In the genomic region with DNA sequence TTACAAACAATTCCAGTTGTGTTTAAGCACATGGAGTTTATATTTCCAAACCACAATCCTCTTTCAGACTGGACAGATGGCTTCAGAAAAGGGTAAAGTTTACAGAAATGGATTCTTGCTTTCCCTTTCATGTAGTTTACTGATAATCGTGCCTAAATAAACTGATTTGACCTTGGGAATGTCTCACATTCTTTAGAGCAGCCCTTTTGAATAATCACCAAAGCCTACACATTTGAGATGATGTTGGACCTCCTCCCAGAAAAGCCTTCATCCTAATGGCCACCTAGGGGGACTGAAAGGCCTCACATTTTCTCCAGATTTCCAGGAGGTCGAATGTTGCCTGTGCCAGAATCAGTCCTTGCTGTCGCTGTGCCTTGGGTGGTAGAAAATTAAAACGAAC, we compare ENCODE assay signal across 25 mouse cellular contexts.
A peak's percentile ranks its signal among the peaks of the same experiment; 100 is the strongest.
DNase-seq lines count a peak whose midpoint lies in the region; ATAC-seq and TF ChIP-seq lines count a peak whose summit lies in the region.
"Had no signal": no experiment of that assay in that cellular context is flagged by ENCODE, and none has a peak within 500 bp of the region (broad histone marks: within the 10 kb centered on the region; RNA-seq: fewer than 3 reads in every experiment).

No protein-coding gene starts in this region.

- ATAC-seq in embryonic facial prominence, embryonic 14.5 days (ENCODE audit: low read depth), result no peak
- ATAC-seq in kidney, postnatal 0 days (replicated peaks; ENCODE audit: low FRiP score, low read depth), result no peak
- ATAC-seq in kidney, embryonic 16.5 days (ENCODE audit: low FRiP score, low TSS enrichment), result no peak
- ATAC-seq in lung, embryonic 16.5 days (ENCODE audit: low read depth), result peak; percentile 41; the same call in 1 of the 2 replicates
- ATAC-seq: forebrain, embryonic 15.5 days; hindbrain, postnatal 0 days; inflammation-experienced regulatory T-cells, adult 6 months; Patski had no signal

- TF ChIP-seq CTCF in kidney, postnatal 0 days (IDR thresholded peaks at IDR 0.05; ENCODE audit: low read depth), result no peak

- no peak overlapping the region for H3K9ac ChIP-seq in embryonic facial prominence, embryonic 14.5 days (ENCODE audit: low read depth, low read length)
- no peak overlapping the region for H3K9ac ChIP-seq in kidney, postnatal 0 days (ENCODE audit: low read depth, low read length)
- H3K9ac ChIP-seq in kidney, embryonic 16.5 days (replicated peaks; ENCODE audit: low read length), result no peak overlapping the region
- no peak overlapping the region for H3K9ac ChIP-seq in lung, embryonic 16.5 days (ENCODE audit: low read length)
- H3K9ac ChIP-seq: embryonic facial prominence, embryonic 15.5 days; forebrain, embryonic 15.5 days; heart, embryonic 13.5 days; hindbrain, embryonic 14.5 days had no signal

- H3K36me3 ChIP-seq in embryonic facial prominence, embryonic 14.5 days (ENCODE audit: control insufficient read depth, insufficient read depth, low read length), result no peaks in the 10 kb centered on the region
- no peaks in the 10 kb centered on the region for H3K36me3 ChIP-seq in embryonic facial prominence, embryonic 10.5 days (replicated peaks)
- no peaks in the 10 kb centered on the region for H3K36me3 ChIP-seq in kidney, postnatal 0 days (ENCODE audit: insufficient read depth, low read length)
- H3K36me3 ChIP-seq in kidney, embryonic 16.5 days (ENCODE audit: insufficient read depth, low read length), result no peaks in the 10 kb centered on the region
- no peaks in the 10 kb centered on the region for H3K36me3 ChIP-seq in lung, embryonic 16.5 days (ENCODE audit: control insufficient read depth, insufficient read depth, low read length)
- H3K36me3 ChIP-seq: embryonic facial prominence, embryonic 15.5 days; forebrain, embryonic 15.5 days; heart, embryonic 10.5 days; heart, embryonic 13.5 days had no signal

- no peak overlapping the region for H3K4me3 ChIP-seq in embryonic facial prominence, embryonic 14.5 days (ENCODE audit: low read depth, low read length)
- no peak overlapping the region for H3K4me3 ChIP-seq in embryonic facial prominence, embryonic 10.5 days
- no peak overlapping the region for H3K4me3 ChIP-seq in kidney, postnatal 0 days (replicated peaks; ENCODE audit: low read depth, low read length)
- no peak overlapping the region for H3K4me3 ChIP-seq in kidney, embryonic 16.5 days (ENCODE audit: low read length)
- H3K4me3 ChIP-seq in lung, embryonic 16.5 days (ENCODE audit: low read length), result no peak overlapping the region
- H3K4me3 ChIP-seq: embryonic facial prominence, embryonic 15.5 days; forebrain, embryonic 15.5 days; heart, adult 2 months; heart, embryonic 10.5 days; heart, embryonic 13.5 days had no signal

- no peak overlapping the region for H3K27ac ChIP-seq in embryonic facial prominence, embryonic 14.5 days (replicated peaks; ENCODE audit: low read depth, low read length)
- no peak overlapping the region for H3K27ac ChIP-seq in embryonic facial prominence, embryonic 10.5 days (replicated peaks)
- no peak overlapping the region for H3K27ac ChIP-seq in kidney, postnatal 0 days
- no peak overlapping the region for H3K27ac ChIP-seq in kidney, embryonic 16.5 days (ENCODE audit: low read length)
- H3K27ac ChIP-seq in lung, embryonic 16.5 days (ENCODE audit: low read length), result no peak overlapping the region
- H3K27ac ChIP-seq: embryonic facial prominence, embryonic 15.5 days; forebrain, embryonic 15.5 days; heart, adult 2 months; heart, embryonic 10.5 days; heart, embryonic 13.5 days; hindbrain, embryonic 14.5 days; hindbrain, postnatal 0 days had no signal

- H3K4me2 ChIP-seq in embryonic facial prominence, embryonic 14.5 days (ENCODE audit: low read depth, low read length), result no peak overlapping the region
- H3K4me2 ChIP-seq in kidney, postnatal 0 days (ENCODE audit: low read length), result no peak overlapping the region
- no peak overlapping the region for H3K4me2 ChIP-seq in kidney, embryonic 16.5 days (replicated peaks; ENCODE audit: low read depth, low read length)
- H3K4me2 ChIP-seq in lung, embryonic 16.5 days (ENCODE audit: low read depth, low read length), result no peak overlapping the region
- H3K4me2 ChIP-seq: embryonic facial prominence, embryonic 15.5 days; forebrain, embryonic 15.5 days; heart, embryonic 13.5 days; hindbrain, embryonic 14.5 days had no signal

- H3K9me3 ChIP-seq in embryonic facial prominence, embryonic 14.5 days (ENCODE audit: control insufficient read depth, low read length), result no peaks in the 10 kb centered on the region
- H3K9me3 ChIP-seq in embryonic facial prominence, embryonic 10.5 days, result no peaks in the 10 kb centered on the region
- no peaks in the 10 kb centered on the region for H3K9me3 ChIP-seq in kidney, postnatal 0 days (replicated peaks; ENCODE audit: low read length)
- H3K9me3 ChIP-seq in kidney, embryonic 16.5 days (ENCODE audit: low read length), result no peaks in the 10 kb centered on the region
- no peaks in the 10 kb centered on the region for H3K9me3 ChIP-seq in lung, embryonic 16.5 days (ENCODE audit: control insufficient read depth, low read length)
- H3K9me3 ChIP-seq: embryonic facial prominence, embryonic 15.5 days; forebrain, embryonic 15.5 days; heart, embryonic 10.5 days; heart, embryonic 13.5 days had no signal

- peak; percentile 4 for DNase-seq in embryonic facial prominence, embryonic 14.5 days (ENCODE audit: low spot score)
- no peak for DNase-seq in embryonic facial prominence, embryonic 10.5 days (ENCODE audit: low spot score)
- peak; percentile 57 for DNase-seq in kidney, postnatal 0 days (ENCODE audit: low spot score)
- DNase-seq in lung, postnatal 10 days, result no peak
- no peak for DNase-seq in urinary bladder, postnatal 10 days (ENCODE audit: low spot score)
- DNase-seq: adrenal gland, adult 2 months; adrenal gland, postnatal 14 days; cerebellum, adult 11-12 months; cerebellum, adult 8-10 months; cerebellum, postnatal 36 days; embryo, embryonic 11 days; gastrocnemius, postnatal 14 days; heart, adult 2 months; heart, postnatal 14 days; heart, postnatal 4 days had no signal

- no peaks in the 10 kb centered on the region for H3K27me3 ChIP-seq in embryonic facial prominence, embryonic 14.5 days (replicated peaks; ENCODE audit: control insufficient read depth, insufficient read depth, low read length)
- H3K27me3 ChIP-seq in embryonic facial prominence, embryonic 10.5 days (replicated peaks; ENCODE audit: low read depth, poor library complexity, severe bottlenecking), result no peaks in the 10 kb centered on the region
- H3K27me3 ChIP-seq in kidney, postnatal 0 days (ENCODE audit: insufficient read depth, low read length), result no peaks in the 10 kb centered on the region
- no peaks in the 10 kb centered on the region for H3K27me3 ChIP-seq in kidney, embryonic 16.5 days (ENCODE audit: insufficient read depth, low read length)
- no peaks in the 10 kb centered on the region for H3K27me3 ChIP-seq in lung, embryonic 16.5 days (ENCODE audit: control insufficient read depth, insufficient read depth, low read depth, low read length)
- H3K27me3 ChIP-seq: embryonic facial prominence, embryonic 15.5 days; forebrain, embryonic 15.5 days; heart, embryonic 13.5 days; Patski had no signal

- 0 out of 2 replicates have a peak, but pooled peaks cover 3% of the 10 kb centered on the region for H3K4me1 ChIP-seq in embryonic facial prominence, embryonic 14.5 days (ENCODE audit: control insufficient read depth, insufficient read depth, low read length)
- no peaks in the 10 kb centered on the region for H3K4me1 ChIP-seq in embryonic facial prominence, embryonic 10.5 days
- H3K4me1 ChIP-seq in kidney, postnatal 0 days (replicated peaks; ENCODE audit: insufficient read depth, low read length), result no peaks in the 10 kb centered on the region
- H3K4me1 ChIP-seq in kidney, embryonic 16.5 days (ENCODE audit: insufficient read depth, low read length), result no peaks in the 10 kb centered on the region
- H3K4me1 ChIP-seq in lung, embryonic 16.5 days (replicated peaks; ENCODE audit: control insufficient read depth, insufficient read depth, low read length), result no peaks in the 10 kb centered on the region
- H3K4me1 ChIP-seq: embryonic facial prominence, embryonic 15.5 days; heart, embryonic 10.5 days; heart, embryonic 13.5 days had no signal

- 39% methylated on average over 4 of the region's 4 CpGs for WGBS in embryonic facial prominence, embryonic 14.5 days
- 68% methylated on average over 4 of the region's 4 CpGs for WGBS in embryonic facial prominence, embryonic 10.5 days
- 56% methylated on average over 4 of the region's 4 CpGs for WGBS in kidney, postnatal 0 days
- 73% methylated on average over 4 of the region's 4 CpGs for WGBS in kidney, embryonic 16.5 days
- WGBS in lung, embryonic 16.5 days, result 40% methylated on average over 4 of the region's 4 CpGs

Comparison
In these comparisons a context has a peak if more than half of its experiments do, and no peak if none do; other contexts are left out.
1. DNase-seq: peak in embryonic facial prominence, embryonic 14.5 days (single experiment) and kidney, postnatal 0 days (single experiment); none in embryonic facial prominence, embryonic 10.5 days (single experiment), lung, postnatal 10 days (single experiment) and urinary bladder, postnatal 10 days (single experiment).